Mouse (Mus musculus) bone marrow macrophage, adult 2 months (primary cell): ENCODE measurements at regions not wholly inside any gene's neighbourhood (a gene's known extent, or its start where the extent isn't known, plus 50 kb on each side); places are given as distances from the start of the nearest gene placed in this dataset.

Experiments
- CTCF ChIP-seq: IDR thresholded peaks from 2 replicates; pipeline ENCODE4 v1.5.1; 2012; ENCODE audit warnings: low read depth, mild to moderate bottlenecking, low read length, moderate library complexity
- POLR2A ChIP-seq: IDR thresholded peaks from 2 replicates; pipeline ENCODE4 v1.6.1; 2012; ENCODE audit warnings: mild to moderate bottlenecking, low read depth, low read length, borderline replicate concordance

DNA sequence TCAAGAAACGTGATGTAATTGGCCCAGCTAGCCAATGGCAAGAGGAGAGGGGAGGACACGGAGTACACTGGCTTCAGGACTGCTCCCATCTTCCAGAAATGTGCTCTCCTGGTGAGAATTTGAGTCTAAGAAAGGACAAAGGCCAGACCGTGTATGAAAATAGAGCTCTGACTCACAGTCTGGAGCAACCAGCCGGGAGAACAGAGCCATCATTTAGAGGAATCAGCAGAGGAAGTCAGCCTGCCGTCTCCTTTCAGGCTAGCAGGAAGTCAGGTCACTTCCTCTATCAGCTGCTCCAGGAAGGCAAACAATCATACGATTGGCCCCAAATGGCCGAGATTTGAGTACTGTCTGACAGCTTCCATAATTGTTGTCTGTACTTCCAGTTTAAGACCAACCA, 119.0 kb upstream of the Tmpo start:
- TF ChIP-seq POLR2A (no peak), CTCF (no peak)
